Mouse (Mus musculus): ENCODE measurements around the gene Ctps.
A peak's percentile ranks its signal among the peaks of the same experiment; 100 is the strongest.

The Ctps gene

DNA sequence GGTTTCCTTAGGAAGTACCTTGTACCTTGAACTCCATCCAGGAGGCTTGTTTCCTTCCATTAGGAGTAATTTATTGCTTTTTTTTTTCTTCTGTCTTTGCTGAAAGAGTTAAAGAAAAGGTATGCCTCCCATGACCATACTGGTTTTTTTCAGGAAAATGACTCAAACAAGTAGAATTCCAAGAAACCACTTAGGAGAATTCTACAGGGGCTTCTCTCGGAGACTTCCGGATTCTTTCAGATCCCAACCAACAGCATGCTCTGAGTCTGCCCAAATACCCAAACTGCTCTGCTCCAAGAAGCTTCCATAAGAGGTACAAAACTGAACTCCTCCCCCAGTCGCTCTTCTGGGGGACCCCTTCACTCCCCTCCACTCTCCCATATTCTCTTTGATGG lies 991 bp upstream of the Ctps start:
- no peak for DNase-seq (ENCODE audit: low spot score in 2 of 2)

DNA sequence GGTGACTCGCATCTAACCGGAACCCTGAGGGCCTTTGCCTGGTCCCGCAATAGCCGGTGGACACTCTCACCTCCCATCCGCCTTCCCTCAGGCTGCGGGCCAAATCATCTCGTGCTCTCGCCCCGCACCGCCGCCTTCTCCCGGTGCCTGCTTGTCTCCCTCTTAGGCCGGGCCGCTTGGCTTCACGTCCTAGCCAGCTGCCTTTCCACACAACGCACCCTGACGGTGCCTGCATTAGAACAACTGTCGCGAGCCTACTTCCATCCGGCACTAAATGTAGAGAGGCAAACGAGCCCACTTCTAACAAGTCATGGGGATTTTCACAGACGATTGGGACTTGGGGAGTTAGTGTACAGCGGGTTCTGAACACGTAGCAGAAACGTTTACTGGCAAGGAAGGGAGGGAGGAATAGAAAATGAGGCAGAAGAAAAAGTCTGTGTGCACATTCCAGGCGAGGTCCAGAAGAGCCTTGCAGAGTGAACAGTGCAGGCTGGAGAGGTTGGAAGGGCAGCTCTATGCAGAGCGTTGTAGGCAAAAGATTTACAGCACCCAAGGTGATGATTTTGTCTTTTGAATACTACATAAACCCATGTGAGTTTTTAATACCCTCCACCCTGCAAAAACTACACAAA lies 478 bp upstream of the Ctps start:
- DNase-seq (ENCODE audit: low spot score in 2 of 2): no peak

GRCm38 (mm10) chr4:120569025-120569424 lies 1.1 kb downstream of the Ctps start:
- peak in 1 of 2 experiments; percentile 21 for DNase-seq (ENCODE audit: low spot score in 2 of 2)

DNA sequence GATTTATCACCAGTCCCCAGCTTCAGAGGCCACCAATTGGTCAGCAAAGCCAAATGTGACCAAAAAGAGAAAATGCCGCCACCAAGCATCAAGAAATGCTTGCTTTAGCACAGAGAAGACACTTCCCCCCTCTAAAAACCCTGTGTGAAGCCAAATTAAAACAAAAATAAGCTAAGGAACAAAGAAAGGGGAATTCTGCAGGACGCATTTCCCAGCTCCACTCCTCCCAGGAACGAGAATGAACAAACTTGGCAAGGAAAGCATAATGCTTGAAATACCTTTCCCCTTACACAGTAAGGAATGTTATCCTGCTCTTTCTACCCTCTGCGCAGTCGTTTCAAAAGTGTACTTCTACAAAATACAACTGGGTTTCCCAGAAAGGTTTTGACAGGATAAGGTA lies 2.1 kb downstream of the Ctps start:
- DNase-seq (ENCODE audit: low spot score in 2 of 2): no peak

GRCm38 (mm10) chr4:120565726-120566125 lies 4.3 kb downstream of the Ctps start:
- DNase-seq (ENCODE audit: low spot score in 2 of 2): no peak

DNA sequence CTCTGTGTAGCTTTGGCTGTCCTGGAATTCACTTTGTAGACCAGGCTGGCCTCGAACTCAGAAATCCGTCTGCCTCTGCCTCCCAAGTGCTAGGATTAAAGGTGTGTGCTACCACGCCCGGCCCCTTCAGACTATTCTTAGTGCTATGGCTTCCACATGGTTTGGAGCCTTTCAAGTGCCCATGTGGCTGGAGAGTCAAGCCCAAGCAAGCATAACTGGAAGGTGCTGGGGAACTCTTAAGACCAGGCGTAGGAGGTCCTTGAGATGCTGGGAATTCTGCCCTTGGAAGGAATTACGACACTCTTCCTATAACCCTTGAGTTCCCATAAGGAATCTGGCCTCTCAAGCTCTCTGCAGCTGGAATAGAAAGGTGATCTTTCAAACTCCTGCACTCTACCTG lies 13.5 kb downstream of the Ctps start:
- DNase-seq (ENCODE audit: low spot score in 2 of 2): no peak

GRCm38 (mm10) chr4:120544896-120545295 lies 25.2 kb downstream of the Ctps start:
- no peak for DNase-seq (ENCODE audit: low spot score in 2 of 2)

DNA sequence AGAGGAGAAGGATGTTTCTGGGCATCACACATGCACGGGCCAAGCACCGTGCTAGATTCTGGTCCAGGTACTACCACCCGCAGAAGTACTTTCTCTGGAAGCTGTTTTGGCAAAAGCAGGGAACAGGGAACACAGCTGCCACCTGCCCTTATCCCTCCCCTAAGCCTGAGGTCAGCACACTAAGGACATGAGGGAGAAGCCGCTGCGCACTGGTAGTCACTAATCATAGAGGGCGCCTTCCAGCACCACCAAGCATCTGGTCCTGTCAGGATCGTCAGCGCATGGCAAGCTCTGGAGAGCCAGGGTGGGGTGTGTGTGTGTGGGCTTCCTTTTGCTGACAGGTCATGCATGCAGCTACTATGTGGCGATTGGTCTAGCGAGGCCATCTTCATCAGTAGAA lies 31.4 kb downstream of the Ctps start:
- DNase-seq (ENCODE audit: low spot score in 2 of 2): no peak

DNA sequence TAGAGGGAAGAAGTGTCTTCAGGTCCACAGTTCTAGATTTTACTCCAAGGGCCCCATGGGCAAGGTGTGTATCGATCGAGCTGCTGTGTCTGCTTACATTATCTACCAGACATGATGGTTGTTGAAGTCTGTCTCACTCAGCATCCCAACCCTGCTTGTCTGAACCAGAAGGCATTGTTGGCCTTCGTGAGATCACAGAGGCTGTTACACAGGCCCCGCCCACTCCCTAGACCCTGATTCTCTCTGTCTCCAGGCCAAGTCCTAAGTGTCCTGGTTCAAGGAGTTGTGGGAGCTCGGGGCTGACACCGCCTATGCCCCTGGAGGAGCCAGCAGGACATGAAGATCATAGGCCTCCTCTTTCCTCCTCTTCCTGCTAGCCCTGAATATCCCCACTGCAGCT lies 38.1 kb downstream of the Ctps start, which contains the start of gene Slfnl1:
Slfnl1 (plus strand) TSS at position 246 of the 400 bp plus-strand sequence.
- DNase-seq (ENCODE audit: low spot score in 2 of 2): no peak

DNA sequence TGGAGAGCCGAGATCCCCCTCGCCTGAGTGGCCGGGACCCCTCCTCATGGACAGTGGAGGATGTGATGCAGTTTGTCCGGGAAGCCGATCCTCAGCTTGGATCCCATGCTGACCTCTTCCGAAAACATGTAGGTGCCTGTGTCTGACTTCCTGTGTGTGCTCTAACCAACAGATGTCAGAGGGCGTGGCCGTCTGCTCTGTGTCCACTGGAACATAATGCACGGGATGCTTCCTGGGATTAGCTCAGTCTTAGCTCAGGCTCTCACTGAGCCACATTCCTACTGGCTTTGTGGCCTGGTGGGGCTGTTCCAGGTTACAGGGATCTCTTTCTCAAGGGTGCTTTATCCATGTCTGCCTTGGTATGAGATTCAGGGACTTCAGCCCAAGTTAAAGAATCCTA lies 41.9 kb downstream of the Ctps start:
- DNase-seq (ENCODE audit: low spot score in 2 of 2): no peak

- DNase-seq (ENCODE audit: low spot score in 2 of 2): no peak
These were observed 47.0 kb downstream of the Ctps start for GRCm38 (mm10) chr4:120523092-120523491.

DNA sequence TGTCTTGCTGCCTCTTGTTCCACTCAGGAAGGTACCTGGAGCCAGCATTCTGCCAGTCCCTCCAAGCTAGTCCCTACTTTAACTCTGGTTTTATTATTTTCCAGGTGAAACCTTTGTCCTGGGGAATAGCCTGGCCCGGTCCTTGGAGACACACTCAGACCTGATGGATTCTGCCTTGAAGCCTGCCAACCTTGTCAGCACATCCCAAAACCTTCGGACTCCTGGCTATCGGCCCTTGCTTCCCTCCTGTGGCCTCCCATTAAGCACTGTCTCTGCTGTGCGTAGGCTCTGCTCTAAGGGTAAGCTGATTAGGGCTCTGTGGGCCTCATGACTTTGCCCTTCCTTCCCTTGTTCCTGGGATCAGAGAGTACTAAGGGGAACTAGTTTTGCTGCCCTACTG lies 47.7 kb downstream of the Ctps start:
- no peak for DNase-seq (ENCODE audit: low spot score in 2 of 2)

- DNase-seq (ENCODE audit: low spot score in 2 of 2): no peak
These were observed 48.3 kb downstream of the Ctps start for GRCm38 (mm10) chr4:120521761-120522160.

- no peak for DNase-seq (ENCODE audit: low spot score in 2 of 2)
These were observed 52.7 kb downstream of the Ctps start for GRCm38 (mm10) chr4:120517335-120517734.

GRCm38 (mm10) chr4:120516907-120517306 lies 53.2 kb downstream of the Ctps start:
- DNase-seq (ENCODE audit: low spot score in 2 of 2): no peak

GRCm38 (mm10) chr4:120516491-120516890 lies 53.6 kb downstream of the Ctps start:
- no peak for DNase-seq (ENCODE audit: low spot score in 2 of 2)

GRCm38 (mm10) chr4:120514366-120514765 lies 55.7 kb downstream of the Ctps start:
- DNase-seq (ENCODE audit: low spot score in 2 of 2): no peak

DNA sequence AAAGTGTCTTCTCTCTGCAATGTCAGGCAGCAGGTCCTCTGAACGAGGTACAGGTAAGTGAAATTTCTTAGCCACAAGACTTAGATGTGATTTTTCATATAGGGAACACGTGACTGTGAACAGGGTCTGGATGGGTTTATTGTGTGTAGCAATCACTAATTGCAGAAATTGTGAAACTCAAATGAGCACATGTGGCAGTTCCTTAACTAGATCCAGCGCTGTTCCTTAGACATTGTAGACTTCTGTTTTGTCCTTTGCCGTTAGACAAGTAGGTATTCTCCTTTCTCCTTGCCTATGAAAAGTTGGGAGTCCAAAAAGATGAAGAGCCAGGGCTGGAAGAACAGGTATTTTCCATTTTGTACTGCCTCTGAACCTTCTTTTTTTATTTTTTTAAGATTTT lies 58.9 kb downstream of the Ctps start:
- no peak for DNase-seq (ENCODE audit: low spot score in 2 of 2)

DNA sequence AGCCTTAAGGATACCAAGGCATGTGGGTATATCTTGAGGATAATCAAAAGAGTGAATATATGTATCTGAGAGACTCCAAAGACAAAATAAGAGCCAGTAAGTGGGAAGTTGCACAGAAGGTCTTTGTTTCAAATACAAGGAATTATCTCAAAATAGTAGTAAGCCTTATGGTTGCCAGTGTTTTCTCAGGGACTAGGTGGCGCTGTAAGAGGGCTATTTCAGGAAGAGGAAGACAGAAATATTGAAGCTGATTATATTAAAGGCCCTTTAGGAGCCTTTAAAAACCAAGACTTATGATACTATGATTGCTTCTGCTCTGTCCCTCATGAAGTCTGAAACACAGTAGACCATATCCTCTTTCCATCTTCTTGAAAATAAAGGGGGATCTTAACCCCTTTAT lies 63.1 kb downstream of the Ctps start:
- DNase-seq (ENCODE audit: low spot score in 2 of 2): no peak

Data from frontal cortex, postnatal 10 days (tissue).